Mouse (Mus musculus) liver, postnatal 0 days (tissue): Measurements from ENCODE around the gene Armc8.

ENCODE experiments used
- CTCF ChIP-seq: sonication (generic); IDR thresholded peaks from 2 replicates; pipeline ENCODE4 v1.5.1; 2016; ENCODE audit warnings: antibody characterized with exemption, low read depth
- EP300 ChIP-seq: IDR thresholded peaks from 2 replicates; pipeline ENCODE4 v1.6.1; 2016; ENCODE audit warnings: antibody characterized with exemption, low read depth, mild to moderate bottlenecking

DNA sequence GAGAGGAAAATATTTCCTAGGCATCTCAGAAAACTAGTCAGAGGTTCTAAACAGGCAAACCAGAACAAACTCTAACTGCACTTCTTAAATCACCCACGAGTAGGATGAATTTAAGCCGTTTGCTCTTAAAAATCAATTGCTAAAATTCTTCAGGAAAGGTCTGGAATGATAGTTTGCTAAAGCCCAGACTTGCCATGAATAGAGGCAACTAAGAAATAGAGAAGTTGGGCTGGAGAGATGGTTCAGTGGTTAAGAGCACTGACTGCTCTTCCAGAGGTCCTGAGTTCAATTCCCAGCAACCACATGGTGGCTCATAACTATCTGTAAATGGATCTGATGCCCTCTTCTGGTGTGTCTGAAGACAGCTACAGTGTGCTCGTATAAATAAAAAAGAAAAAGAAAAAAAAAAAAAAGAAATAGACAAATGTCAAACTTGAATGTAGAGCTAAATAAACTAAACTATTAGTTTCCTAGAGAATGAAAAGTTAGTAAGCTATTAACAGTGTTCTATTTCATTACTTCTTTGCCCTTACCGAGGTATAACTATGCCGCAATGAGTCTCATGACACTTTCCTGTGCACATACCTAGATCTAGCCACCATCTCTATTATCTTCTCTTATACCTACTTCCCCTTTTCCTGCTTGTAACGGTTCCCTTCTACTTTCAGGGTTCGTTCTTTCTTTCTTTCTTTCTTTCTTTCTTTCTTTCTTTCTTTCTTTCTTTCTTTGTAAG, 9.7 kb downstream of the Armc8 start:
- no peak for TF ChIP-seq CTCF
- TF ChIP-seq EP300 = no peak
